Mouse (Mus musculus) stomach, embryonic 16.5 days (tissue): ENCODE data around the gene Wdr92. TPM values are rescaled to one million over a fixed set of nuclear protein-coding genes. Genes with fewer than 3 reads are reported as not detected.

Experiments
- ATAC-seq: fragments of 200-750 bp; cut with Nextera tagmentation; 2 replicates; pipeline ENCODE4 v1.8.0; 2017; ENCODE audit warnings: moderate number of reproducible peaks, moderate TSS enrichment; ENCODE audit not compliant: insufficient read depth, low FRiP score
- H3K27ac ChIP-seq: fragments of 300-500 bp; sonication (generic); 2 replicates; pipeline ENCODE4 v1.5.1; 2014; ENCODE audit warnings: low read length
- H3K27me3 ChIP-seq: fragments of 300-500 bp; sonication (generic); 2 replicates; pipeline ENCODE4 v1.6.1; 2014; ENCODE audit warnings: low read length, control low read depth, mixed read lengths; ENCODE audit not compliant: control insufficient read depth, insufficient read depth
- H3K36me3 ChIP-seq: fragments of 300-500 bp; sonication (generic); 2 replicates; pipeline ENCODE4 v1.6.1; 2014; ENCODE audit warnings: low read length; ENCODE audit not compliant: control insufficient read depth, insufficient read depth
- H3K4me1 ChIP-seq: fragments of 300-500 bp; sonication (generic); 2 replicates; pipeline ENCODE4 v1.6.1; 2014; ENCODE audit warnings: low read length, control low read depth, mixed read lengths; ENCODE audit not compliant: control insufficient read depth, insufficient read depth
- H3K4me2 ChIP-seq: fragments of 300-500 bp; sonication (generic); 2 replicates; pipeline ENCODE4 v1.6.1; 2014; ENCODE audit warnings: low read depth, low read length, mixed read lengths
- H3K4me3 ChIP-seq: fragments of 300-500 bp; sonication (generic); replicated peaks from 2 replicates; pipeline ENCODE4 v1.5.1; 2014; ENCODE audit warnings: mild to moderate bottlenecking, low read length
- H3K9ac ChIP-seq: fragments of 300-500 bp; sonication (generic); 2 replicates; pipeline ENCODE4 v1.6.1; 2014; ENCODE audit warnings: low read length
- H3K9me3 ChIP-seq: fragments of 300-500 bp; sonication (generic); replicated peaks from 2 replicates; pipeline ENCODE4 v1.6.1; 2016; ENCODE audit warnings: low read length, control low read depth; ENCODE audit not compliant: control insufficient read depth
- WGBS: fragments of 180-500 bp; shearing (Covaris S2); extraction: QIAGEN DNeasy Blood & Tissue Kit; methylation state at CpG from one replicate; pipeline ENCODE4 v1.1.7; 2014; 5-methylcytosine and 5-hydroxymethylcytosine counted together
- polyA plus RNA-seq: library from polyadenylated mRNA; unstranded; fragments of >200 nt; fragmentation: Nextera tagmentation; extraction: Ambion mirVana; gene quantifications from 2 replicates; pipeline ENCODE4 v1.2.1, GENCODE M21; 2015

Gene Wdr92
- polyA plus RNA-seq = 24.6 and 26.4 TPM in 2 replicates

GRCm38 (mm10) chr11:17181807-17182206, at the start of gene Wdr92:
Wdr92 (plus strand) TSS chr11:17182107.
- no peaks in the 10 kb centered on the region for H3K27me3 ChIP-seq

GRCm38 (mm10) chr11:17135638-17136037, 46.3 kb upstream of the Wdr92 start:
- H3K9me3 ChIP-seq = no peaks in the 10 kb centered on the region
- no peak overlapping the region for H3K9ac ChIP-seq
- H3K36me3 ChIP-seq = no peaks in the 10 kb centered on the region
- no peak overlapping the region for H3K27ac ChIP-seq
- H3K27me3 ChIP-seq = no peaks in the 10 kb centered on the region
- no peak overlapping the region for H3K4me3 ChIP-seq
- no peak for ATAC-seq
- H3K4me2 ChIP-seq = no peak overlapping the region
- 46% methylated on average over 6 of the region's 6 CpGs for WGBS
- no peaks in the 10 kb centered on the region for H3K4me1 ChIP-seq

More at GRCm38 (mm10) chr11:17181807-17182206, at the start of gene Wdr92:
- no peaks in the 10 kb centered on the region for H3K9me3 ChIP-seq
- H3K4me1 ChIP-seq = peaks cover 6% of the 10 kb centered on the region; the same call in 1 of the 2 replicates
- no peak within 1 kb of the TSS for H3K4me3 ChIP-seq
- no peak within 1 kb of the TSS for H3K4me2 ChIP-seq
- H3K9ac ChIP-seq = no peak within 1 kb of the TSS
- no peak within 1 kb of the TSS for H3K27ac ChIP-seq
- H3K36me3 ChIP-seq = no peaks in the 10 kb centered on the region
- 71% methylated on average over 3 of the region's 3 CpGs for WGBS
- no peak for ATAC-seq

GRCm38 (mm10) chr11:17138306-17139033, 43.4 kb upstream of the Wdr92 start:
- ATAC-seq = no peak
- H3K4me2 ChIP-seq = no peak overlapping the region
- H3K27me3 ChIP-seq = no peaks in the 10 kb centered on the region
- 61% methylated on average over 6 of the region's 6 CpGs for WGBS
- H3K9me3 ChIP-seq = no peaks in the 10 kb centered on the region
- no peak overlapping the region for H3K9ac ChIP-seq
- no peaks in the 10 kb centered on the region for H3K4me1 ChIP-seq
- no peak overlapping the region for H3K4me3 ChIP-seq
- H3K36me3 ChIP-seq = no peaks in the 10 kb centered on the region
- H3K27ac ChIP-seq = no peak overlapping the region

GRCm38 (mm10) chr11:17158858-17159737, 22.8 kb upstream of the Wdr92 start, which contains the start of gene Ppp3r1:
Ppp3r1 (plus strand) TSS chr11:17159263.
- Histone ChIP-seq H3K27ac (peak within 1 kb of the TSS; percentile 97), H3K4me3 (peak within 1 kb of the TSS; percentile 99), H3K4me2 (peak within 1 kb of the TSS; percentile 92), H3K4me1 (peaks cover 18% of the 10 kb centered on the region), H3K9me3 (no peaks in the 10 kb centered on the region), H3K9ac (peak within 1 kb of the TSS; percentile 99), H3K36me3 (no peaks in the 10 kb centered on the region), H3K27me3 (no peaks in the 10 kb centered on the region)
- ATAC-seq = peak; percentile 99
- WGBS = under 1% methylated on average over 88 of the region's 89 CpGs

- H3K27me3 ChIP-seq = no peaks in the 10 kb centered on the region
- WGBS = 1% methylated on average over 44 of the region's 46 CpGs
- peak overlapping the region; percentile 78 for H3K4me2 ChIP-seq
- peak overlapping the region; percentile 97 for H3K27ac ChIP-seq
- no peaks in the 10 kb centered on the region for H3K36me3 ChIP-seq
- peak overlapping the region; percentile 99 for H3K9ac ChIP-seq
- H3K9me3 ChIP-seq = no peaks in the 10 kb centered on the region
- H3K4me1 ChIP-seq = peaks cover 20% of the 10 kb centered on the region
- peak overlapping the region; percentile 99 for H3K4me3 ChIP-seq
- peak; percentile 26 for ATAC-seq
These were observed 22.1 kb upstream of the Wdr92 start for GRCm38 (mm10) chr11:17159738-17160241.

GRCm38 (mm10) chr11:17160242-17160641, 21.7 kb upstream of the Wdr92 start:
- H3K9me3 ChIP-seq = no peaks in the 10 kb centered on the region
- H3K4me1 ChIP-seq = peaks cover 20% of the 10 kb centered on the region
- H3K27me3 ChIP-seq = no peaks in the 10 kb centered on the region
- H3K4me3 ChIP-seq = peak overlapping the region; percentile 99
- no peak for ATAC-seq
- peak overlapping the region; percentile 97 for H3K27ac ChIP-seq
- peak overlapping the region; percentile 78 for H3K4me2 ChIP-seq
- under 1% methylated on average over 12 of the region's 12 CpGs for WGBS
- peak overlapping the region; percentile 99 for H3K9ac ChIP-seq
- no peaks in the 10 kb centered on the region for H3K36me3 ChIP-seq

GRCm38 (mm10) chr11:17163956-17164355, 18.0 kb upstream of the Wdr92 start:
- Histone ChIP-seq H3K4me1 (peaks cover 29% of the 10 kb centered on the region), H3K27ac (no peak overlapping the region), H3K4me3 (no peak overlapping the region), H3K4me2 (0 out of 2 replicates have a peak overlapping the region, but pooled peaks have one; percentile 9), H3K36me3 (no peaks in the 10 kb centered on the region), H3K9me3 (no peaks in the 10 kb centered on the region), H3K27me3 (no peaks in the 10 kb centered on the region), H3K9ac (no peak overlapping the region)
- no peak for ATAC-seq
- WGBS = 54% methylated on average over 1 of the region's 1 CpGs

- H3K4me1 ChIP-seq = peaks cover 37% of the 10 kb centered on the region
- H3K27ac ChIP-seq = no peak overlapping the region
- 86% methylated on average over 7 of the region's 7 CpGs for WGBS
These were observed 15.3 kb upstream of the Wdr92 start for GRCm38 (mm10) chr11:17166627-17167026.

More at GRCm38 (mm10) chr11:17166627-17167026, 15.3 kb upstream of the Wdr92 start:
- H3K36me3 ChIP-seq = no peaks in the 10 kb centered on the region
- ATAC-seq = no peak
- no peak overlapping the region for H3K4me2 ChIP-seq
- H3K9ac ChIP-seq = no peak overlapping the region; the same call in 1 of the 2 replicates
- no peaks in the 10 kb centered on the region for H3K9me3 ChIP-seq
- no peak overlapping the region for H3K4me3 ChIP-seq
- H3K27me3 ChIP-seq = no peaks in the 10 kb centered on the region
